Mouse (Mus musculus) liver, embryonic 16.5 days (tissue): Measurements from ENCODE around the gene Dusp8. TPM values are rescaled to one million over a fixed set of nuclear protein-coding genes. Genes with fewer than 3 reads are reported as not detected.

Experiments used
- ATAC-seq: fragments of 200-750 bp; cut with Nextera tagmentation; 2 replicates; pipeline ENCODE4 v1.8.0; 2017; ENCODE audit warnings: low read depth, mild to moderate bottlenecking, moderate number of reproducible peaks, moderate library complexity
- H3K27ac ChIP-seq: fragments of 300-500 bp; sonication (generic); 2 replicates; pipeline ENCODE4 v1.5.1; 2014; ENCODE audit warnings: mild to moderate bottlenecking, low read length
- H3K27me3 ChIP-seq: fragments of 300-500 bp; sonication (generic); 2 replicates; pipeline ENCODE4 v1.6.1; 2014; ENCODE audit warnings: low read depth, low read length, mixed read lengths; ENCODE audit not compliant: control insufficient read depth, insufficient read depth
- H3K36me3 ChIP-seq: fragments of 300-500 bp; sonication (generic); 2 replicates; pipeline ENCODE4 v1.6.1; 2014; ENCODE audit warnings: mild to moderate bottlenecking; ENCODE audit not compliant: control insufficient read depth, insufficient read depth
- H3K4me1 ChIP-seq: fragments of 300-500 bp; sonication (generic); 2 replicates; pipeline ENCODE4 v1.6.1; 2014; ENCODE audit warnings: low read depth, low read length, mixed read lengths; ENCODE audit not compliant: control insufficient read depth
- H3K4me2 ChIP-seq: fragments of 300-500 bp; sonication (generic); 2 replicates; pipeline ENCODE4 v1.6.1; 2014; ENCODE audit warnings: low read depth, low read length, mixed read lengths
- H3K4me3 ChIP-seq: fragments of 300-500 bp; sonication (generic); 2 replicates; pipeline ENCODE4 v1.5.1; 2014; ENCODE audit warnings: low read depth, mild to moderate bottlenecking, low read length
- H3K9ac ChIP-seq: fragments of 300-500 bp; sonication (generic); 2 replicates; pipeline ENCODE4 v1.6.1; 2014; ENCODE audit warnings: low read depth, low read length
- H3K9me3 ChIP-seq: fragments of 300-500 bp; sonication (generic); replicated peaks from 2 replicates; pipeline ENCODE4 v1.6.1; 2016; ENCODE audit warnings: low read length; ENCODE audit not compliant: control insufficient read depth
- WGBS: fragments of 180-500 bp; shearing (Covaris S2); extraction: QIAGEN DNeasy Blood & Tissue Kit; methylation state at CpG from one replicate; pipeline ENCODE4 v1.1.7; 2014; ENCODE audit not compliant: insufficient replicate concordance; 5-methylcytosine and 5-hydroxymethylcytosine counted together
- polyA plus RNA-seq: library from polyadenylated mRNA; unstranded; fragments of >200 nt; fragmentation: Nextera tagmentation; extraction: Ambion mirVana; gene quantifications from 2 replicates; pipeline ENCODE4 v1.2.1, GENCODE M21; 2015

Dusp8 gene
- polyA plus RNA-seq, 1 experiment from 2014 or later = 2.8 TPM

- H3K4me3 ChIP-seq = no peak overlapping the region
- 9% methylated on average over 38 of the region's 38 CpGs for WGBS
- no peak overlapping the region for H3K9ac ChIP-seq
- no peak overlapping the region for H3K27ac ChIP-seq
- no peaks in the 10 kb centered on the region for H3K9me3 ChIP-seq
- no peak overlapping the region for H3K4me2 ChIP-seq
- peaks cover 9% of the 10 kb centered on the region; the same call in 1 of the 2 replicates for H3K36me3 ChIP-seq
- peaks cover 74% of the 10 kb centered on the region for H3K27me3 ChIP-seq
- no peak for ATAC-seq
- H3K4me1 ChIP-seq = peaks cover 31% of the 10 kb centered on the region
These were observed 13.5 kb downstream of the Dusp8 start for GRCm38 (mm10) chr7:142082179-142082578.

- Histone ChIP-seq H3K4me3 (no peak overlapping the region), H3K9me3 (no peaks in the 10 kb centered on the region), H3K4me1 (peaks cover 29% of the 10 kb centered on the region), H3K4me2 (no peak overlapping the region), H3K36me3 (peaks cover 9% of the 10 kb centered on the region; the same call in 1 of the 2 replicates), H3K27me3 (peaks cover 76% of the 10 kb centered on the region), H3K9ac (no peak overlapping the region), H3K27ac (no peak overlapping the region)
- WGBS = 30% methylated on average over 17 of the region's 17 CpGs
- no peak for ATAC-seq
These were observed 13.9 kb downstream of the Dusp8 start for GRCm38 (mm10) chr7:142081736-142082135.

GRCm38 (mm10) chr7:142080876-142081275, 14.8 kb downstream of the Dusp8 start:
- no peak for ATAC-seq
- Histone ChIP-seq H3K4me2 (no peak overlapping the region), H3K4me3 (no peak overlapping the region), H3K9me3 (no peaks in the 10 kb centered on the region), H3K9ac (no peak overlapping the region), H3K27me3 (peaks cover 80% of the 10 kb centered on the region), H3K36me3 (peaks cover 9% of the 10 kb centered on the region; the same call in 1 of the 2 replicates), H3K27ac (no peak overlapping the region), H3K4me1 (peaks cover 20% of the 10 kb centered on the region)
- 47% methylated on average over 2 of the region's 2 CpGs for WGBS

- 24% methylated on average over 5 of the region's 5 CpGs for WGBS
- H3K27me3 ChIP-seq = peaks cover 81% of the 10 kb centered on the region
These were observed 16.3 kb downstream of the Dusp8 start for GRCm38 (mm10) chr7:142079365-142079764.

GRCm38 (mm10) chr7:142077138-142077537, 18.5 kb downstream of the Dusp8 start:
- H3K9ac ChIP-seq = no peak overlapping the region

More at GRCm38 (mm10) chr7:142079365-142079764, 16.3 kb downstream of the Dusp8 start:
- Histone ChIP-seq H3K9me3 (no peaks in the 10 kb centered on the region), H3K4me1 (peaks cover 5% of the 10 kb centered on the region), H3K9ac (no peak overlapping the region), H3K27ac (no peak overlapping the region), H3K4me3 (no peak overlapping the region), H3K36me3 (peaks cover 9% of the 10 kb centered on the region; the same call in 1 of the 2 replicates), H3K4me2 (no peak overlapping the region)
- ATAC-seq = no peak

GRCm38 (mm10) chr7:142074146-142074886, 21.3 kb downstream of the Dusp8 start:
- WGBS = 45% methylated on average over 8 of the region's 8 CpGs
- H3K36me3 ChIP-seq = no peaks in the 10 kb centered on the region
- peaks cover 38% of the 10 kb centered on the region for H3K27me3 ChIP-seq

More at GRCm38 (mm10) chr7:142077138-142077537, 18.5 kb downstream of the Dusp8 start:
- no peaks in the 10 kb centered on the region for H3K9me3 ChIP-seq
- H3K36me3 ChIP-seq = peaks cover 2% of the 10 kb centered on the region; the same call in 1 of the 2 replicates
- H3K27ac ChIP-seq = no peak overlapping the region
- H3K27me3 ChIP-seq = peaks cover 65% of the 10 kb centered on the region
- ATAC-seq = no peak
- no peak overlapping the region for H3K4me2 ChIP-seq
- WGBS = 33% methylated on average over 3 of the region's 3 CpGs
- no peak overlapping the region for H3K4me3 ChIP-seq
- H3K4me1 ChIP-seq = peaks cover 1% of the 10 kb centered on the region; the same call in 1 of the 2 replicates

GRCm38 (mm10) chr7:142071717-142072116, 23.9 kb downstream of the Dusp8 start:
- H3K9me3 ChIP-seq = no peaks in the 10 kb centered on the region
- no peaks in the 10 kb centered on the region for H3K36me3 ChIP-seq
- H3K4me2 ChIP-seq = no peak overlapping the region
- H3K27ac ChIP-seq = no peak overlapping the region
- H3K9ac ChIP-seq = no peak overlapping the region
- H3K4me1 ChIP-seq = peaks cover 4% of the 10 kb centered on the region
- ATAC-seq = no peak
- H3K4me3 ChIP-seq = no peak overlapping the region
- H3K27me3 ChIP-seq = peaks cover 18% of the 10 kb centered on the region

More at GRCm38 (mm10) chr7:142074146-142074886, 21.3 kb downstream of the Dusp8 start:
- no peak overlapping the region for H3K4me2 ChIP-seq
- H3K9me3 ChIP-seq = no peaks in the 10 kb centered on the region
- peaks cover 4% of the 10 kb centered on the region for H3K4me1 ChIP-seq
- H3K27ac ChIP-seq = no peak overlapping the region
- ATAC-seq = no peak
- H3K9ac ChIP-seq = no peak overlapping the region
- no peak overlapping the region for H3K4me3 ChIP-seq

- H3K4me1 ChIP-seq = peaks cover 4% of the 10 kb centered on the region
- WGBS = 9% methylated on average over 9 of the region's 10 CpGs
- H3K4me2 ChIP-seq = no peak overlapping the region
- peaks cover 14% of the 10 kb centered on the region for H3K27me3 ChIP-seq
- H3K4me3 ChIP-seq = no peak overlapping the region
- ATAC-seq = peak; percentile 43
- H3K9me3 ChIP-seq = no peaks in the 10 kb centered on the region
- no peak overlapping the region for H3K9ac ChIP-seq
- H3K27ac ChIP-seq = no peak overlapping the region
- no peaks in the 10 kb centered on the region for H3K36me3 ChIP-seq
These were observed 24.4 kb downstream of the Dusp8 start for GRCm38 (mm10) chr7:142071212-142071578.

GRCm38 (mm10) chr7:142070458-142071211, 25.0 kb downstream of the Dusp8 start:
- H3K36me3 ChIP-seq = no peaks in the 10 kb centered on the region
- peaks cover 4% of the 10 kb centered on the region for H3K4me1 ChIP-seq
- H3K27me3 ChIP-seq = peaks cover 14% of the 10 kb centered on the region
- no peak overlapping the region for H3K27ac ChIP-seq
- ATAC-seq = peak; percentile 81
- H3K9ac ChIP-seq = no peak overlapping the region
- H3K4me3 ChIP-seq = no peak overlapping the region
- no peak overlapping the region for H3K4me2 ChIP-seq
- H3K9me3 ChIP-seq = no peaks in the 10 kb centered on the region
- 11% methylated on average over 13 of the region's 13 CpGs for WGBS
